Mouse (Mus musculus) ES-E14 (cell line): ENCODE measurements around the gene Gtpbp3. TPM values are rescaled to one million over a fixed set of nuclear protein-coding genes. Genes with fewer than 3 reads are reported as not detected.

Source experiments
- DNase-seq: peaks from one replicate; pipeline ENCODE4 v3.0.0-alpha.2; 2013; ENCODE audit warnings: low read depth, low spot score
- H3K27ac ChIP-seq: 2 replicates; pipeline ENCODE4 v1.5.1; 2012; ENCODE audit warnings: low read depth, mild to moderate bottlenecking, low read length, moderate library complexity, mixed read lengths; ENCODE audit not compliant: poor library complexity, insufficient read depth, severe bottlenecking
- H3K36me3 ChIP-seq: 2 replicates; pipeline ENCODE4 v1.6.1; 2012; ENCODE audit warnings: mild to moderate bottlenecking, low read length, moderate library complexity, mixed read lengths; ENCODE audit not compliant: control insufficient read depth, poor library complexity, insufficient read depth, severe bottlenecking
- H3K4me1 ChIP-seq, 2 experiments: fragments of 150-350 bp in 1 of 2; sonication (generic) in 1 of 2; 2 replicates each; pipeline ENCODE4 v1.6.1; 2012; ENCODE audit warnings: low read length in 2 of 2, mild to moderate bottlenecking in 1 of 2, mixed read lengths in 1 of 2; ENCODE audit not compliant: control insufficient read depth in 2 of 2, insufficient read depth in 2 of 2, poor library complexity in 1 of 2
- H3K4me3 ChIP-seq, 2 experiments: fragments of 150-350 bp in 1 of 2; sonication (generic) in 1 of 2; 2 replicates each; pipeline ENCODE4 v1.5.1; 2012; ENCODE audit warnings: low read length in 2 of 2, low read depth in 1 of 2, mild to moderate bottlenecking in 1 of 2, mixed read lengths in 1 of 2; ENCODE audit not compliant: insufficient read depth in 1 of 2, poor library complexity in 1 of 2, severe bottlenecking in 1 of 2
- H3K9ac ChIP-seq: 2 replicates; pipeline ENCODE4 v1.6.1; 2012; ENCODE audit warnings: low read depth, mild to moderate bottlenecking, low read length, mixed read lengths; ENCODE audit not compliant: poor library complexity, insufficient read depth, severe bottlenecking
- H3K9me3 ChIP-seq: fragments of 150-350 bp; sonication (generic); 2 replicates; pipeline ENCODE4 v1.6.1; 2012; ENCODE audit warnings: low read depth, mild to moderate bottlenecking, low read length; ENCODE audit not compliant: control insufficient read depth, insufficient read depth
- CHD2 ChIP-seq: IDR thresholded peaks from 2 replicates; pipeline ENCODE4 v1.6.1; 2014; ENCODE audit warnings: mild to moderate bottlenecking, low read depth, low read length, inconsistent platforms
- HCFC1 ChIP-seq: IDR thresholded peaks from 2 replicates; pipeline ENCODE4 v1.6.1; 2012; ENCODE audit warnings: low read length, inconsistent platforms, borderline replicate concordance; ENCODE audit not compliant: insufficient read depth
- MAFK ChIP-seq: IDR thresholded peaks from 2 replicates; pipeline ENCODE4 v1.6.1; 2014; ENCODE audit warnings: mild to moderate bottlenecking, low read depth, low read length, inconsistent platforms; ENCODE audit not compliant: insufficient read depth
- ZC3H11A ChIP-seq: IDR thresholded peaks from 2 replicates; pipeline ENCODE4 v1.6.1; 2012; ENCODE audit warnings: low read depth, mild to moderate bottlenecking, inconsistent platforms, low read length, borderline replicate concordance
- ZNF384 ChIP-seq: IDR thresholded peaks from 2 replicates; pipeline ENCODE4 v1.6.1; 2012; ENCODE audit warnings: low read depth, low read length, inconsistent platforms
- in situ Hi-C, 2 experiments: fragments of 600-800 bp; cut with MboI; formaldehyde crosslinking; loops; one replicate each; pipeline ENCODE4 v1.15.1; 2025; ENCODE audit warnings: low sequenced_read_pairs in 2 of 2, inconsistent platforms in 1 of 2; ENCODE audit not compliant: unreplicated experiment in 2 of 2
- total RNA-seq: library from RNA; depleted of rRNA; stranded (reverse); fragments of 300-350 nt; gene quantifications from 2 replicates; pipeline ENCODE4 v1.2.3, GENCODE M21; 2012; rRNA removed

Gtpbp3 gene
- total RNA-seq, 1 experiment, result 60.4 TPM

DNA sequence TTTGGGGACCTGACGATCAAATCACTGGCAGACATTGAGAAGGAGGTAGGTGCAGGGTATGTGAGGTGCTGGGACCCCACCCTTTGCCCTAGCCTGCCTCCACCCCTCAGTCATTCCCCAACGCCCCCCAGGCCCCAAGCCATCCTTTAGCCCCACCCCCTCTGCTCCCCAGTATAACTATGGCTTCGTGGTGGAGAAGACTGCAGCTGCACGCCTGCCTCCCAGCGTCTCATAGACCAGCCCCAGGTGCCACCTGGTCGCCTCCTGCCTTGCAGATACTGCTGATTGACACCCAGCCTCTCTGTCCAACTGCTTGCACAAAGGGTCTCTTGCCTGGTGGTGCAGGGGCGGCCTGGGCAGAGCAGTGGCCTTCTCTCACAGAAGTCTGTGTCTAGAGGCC, 59.7 kb downstream of the Gtpbp3 start:
- TF ChIP-seq ZNF384, result no peak
- no peak for TF ChIP-seq HCFC1
- no peak for TF ChIP-seq CHD2
- no peak for TF ChIP-seq MAFK
- TF ChIP-seq ZC3H11A, result no peak
- peaks cover 16% of the 10 kb centered on the region; the same call in 1 of the 2 replicates for H3K36me3 ChIP-seq
- H3K4me1 ChIP-seq, result peaks cover 0 to 3% of the 10 kb centered on the region in 2 experiments; a peak in 1 of 4 replicates
- H3K9ac ChIP-seq, result no peak overlapping the region
- in situ Hi-C loops, result no loop called here
- H3K27ac ChIP-seq, result no peak overlapping the region
- DNase-seq, result no peak
- H3K4me3 ChIP-seq, result no peak overlapping the region
- H3K9me3 ChIP-seq, result no peaks in the 10 kb centered on the region

Other genes starting within 250 kb of the Gtpbp3 start
- gene Myo9b, start 215.4 kb upstream of the Gtpbp3 start, total RNA-seq, result 32.1 and 36.1 TPM in 2 replicates
- 26.3 and 39.3 TPM in 2 replicates for gene Haus8, start 215.2 kb upstream of the Gtpbp3 start, total RNA-seq
- 112 and 144 TPM in 2 replicates for gene Use1, start 121.3 kb upstream of the Gtpbp3 start, total RNA-seq
- gene Ocel1, start 116.8 kb upstream of the Gtpbp3 start, total RNA-seq, result 7.4 and 9.4 TPM in 2 replicates
- 52.8 and 63.1 TPM in 2 replicates for gene Nr2f6, start 106.1 kb upstream of the Gtpbp3 start, total RNA-seq
- 2.0 and 2.4 TPM in 2 replicates for gene Ushbp1, start 92.3 kb upstream of the Gtpbp3 start, total RNA-seq
- 40.7 and 47.4 TPM in 2 replicates for gene Babam1, start 91.2 kb upstream of the Gtpbp3 start, total RNA-seq
- gene Ankle1, start 82.1 kb upstream of the Gtpbp3 start, total RNA-seq, result 28.9 and 44.5 TPM in 2 replicates
- gene Abhd8, start 24.4 kb upstream of the Gtpbp3 start, total RNA-seq, result 11.7 and 12.2 TPM in 2 replicates
- 135 and 148 TPM in 2 replicates for gene Mrpl34, start 23.1 kb upstream of the Gtpbp3 start, total RNA-seq
- 60.5 and 65.1 TPM in 2 replicates for gene Dda1, start 18.9 kb upstream of the Gtpbp3 start, total RNA-seq
- 10.6 and 22.3 TPM in 2 replicates for gene Ano8, start 2.1 kb upstream of the Gtpbp3 start, total RNA-seq
- gene Plvap, start 23.6 kb downstream of the Gtpbp3 start, total RNA-seq, result 2.0 and 2.5 TPM in 2 replicates
- 2.4 and 2.6 TPM in 2 replicates for gene Ccdc194, start 37.6 kb downstream of the Gtpbp3 start, total RNA-seq
- 135 and 207 TPM in 2 replicates for gene Bst2, start 49.4 kb downstream of the Gtpbp3 start, total RNA-seq
- gene Mvb12a, start 54.8 kb downstream of the Gtpbp3 start, total RNA-seq, result 50.4 and 58.8 TPM in 2 replicates
- gene Tmem221, start 70.8 kb downstream of the Gtpbp3 start, total RNA-seq, result 0.18 and 0.58 TPM in 2 replicates
- gene Nxnl1, start 78.5 kb downstream of the Gtpbp3 start, total RNA-seq, result not detected in 2 replicates
- 24.5 and 45.9 TPM in 2 replicates for gene Slc27a1, start 80.8 kb downstream of the Gtpbp3 start, total RNA-seq
- 95.6 and 124 TPM in 2 replicates for gene Pgls, start 104.1 kb downstream of the Gtpbp3 start, total RNA-seq
- 9.0 and 15.2 TPM in 2 replicates for gene Fam129c, start 109.5 kb downstream of the Gtpbp3 start, total RNA-seq
- gene Colgalt1, start 122.9 kb downstream of the Gtpbp3 start, total RNA-seq, result 126 and 186 TPM in 2 replicates
- gene Unc13a, start 183.7 kb downstream of the Gtpbp3 start, total RNA-seq, result 3.0 and 9.1 TPM in 2 replicates
- 19.0 and 27.3 TPM in 2 replicates for gene Jak3, start 188.2 kb downstream of the Gtpbp3 start, total RNA-seq
- 3.0 and 5.1 TPM in 2 replicates for gene Insl3, start 201.1 kb downstream of the Gtpbp3 start, total RNA-seq
- gene B3gnt3, start 213.7 kb downstream of the Gtpbp3 start, total RNA-seq, result 1.1 and 1.3 TPM in 2 replicates
- gene Fcho1, start 237.6 kb downstream of the Gtpbp3 start, total RNA-seq, result 21.9 and 45.1 TPM in 2 replicates